Mouse (Mus musculus): ENCODE data around the gene Ptov1. TPM values are rescaled to one million over a fixed set of nuclear protein-coding genes. Genes with fewer than 3 reads are reported as not detected.

Ptov1 gene
- polyA plus RNA-seq, 1 experiment from 2014 or later, result 558 TPM

DNA sequence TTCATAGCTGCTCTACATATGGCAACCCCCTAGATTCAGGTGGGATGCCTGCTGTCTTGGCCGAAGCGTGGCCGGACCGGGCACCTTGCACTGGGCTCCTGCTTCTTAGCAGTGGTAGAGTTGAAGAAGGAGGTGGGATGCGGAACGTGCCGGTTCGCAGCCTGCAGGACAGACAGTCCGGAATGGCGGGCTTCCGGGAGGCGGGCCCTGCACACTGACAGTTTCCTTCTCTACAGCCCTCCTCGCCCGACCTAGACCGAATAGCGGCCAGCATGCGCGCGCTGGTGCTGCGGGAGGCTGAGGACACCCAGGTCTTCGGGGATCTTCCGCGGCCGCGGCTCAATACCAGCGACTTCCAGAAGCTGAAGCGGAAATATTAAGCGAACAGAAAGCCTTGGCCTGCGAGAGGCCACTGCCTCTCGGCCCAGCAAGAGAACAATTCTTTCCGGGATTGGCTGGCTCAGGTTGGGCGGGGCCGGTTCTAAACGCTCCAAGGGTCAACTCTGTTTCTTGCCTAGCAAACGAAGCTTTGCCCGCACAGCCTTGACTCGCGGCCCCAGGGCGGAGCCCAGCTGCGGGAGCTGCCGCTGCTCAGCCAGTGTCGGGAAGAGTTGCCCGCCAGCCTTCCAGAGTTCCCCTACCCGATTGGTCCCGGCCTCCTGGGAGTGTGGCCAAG, 15.1 kb downstream of the Ptov1 start:
- ATAC-seq, result peak; percentile 8; the same call in 1 of the 2 replicates
- Histone ChIP-seq H3K27me3 (no peaks in the 10 kb centered on the region), H3K9me3 (replicated peaks) (no peaks in the 10 kb centered on the region), H3K36me3 (ENCODE audit: poor library complexity, severe bottlenecking) (peaks cover 17% of the 10 kb centered on the region), H3K9ac (peak overlapping the region; percentile 78), H3K4me3 (peak overlapping the region; percentile 48), H3K27ac (peak overlapping the region; percentile 90), H3K4me1 (peaks cover 70% of the 10 kb centered on the region), H3K4me2 (peak overlapping the region; percentile 83)
- WGBS, result 1% methylated on average over 45 of the region's 45 CpGs

DNA sequence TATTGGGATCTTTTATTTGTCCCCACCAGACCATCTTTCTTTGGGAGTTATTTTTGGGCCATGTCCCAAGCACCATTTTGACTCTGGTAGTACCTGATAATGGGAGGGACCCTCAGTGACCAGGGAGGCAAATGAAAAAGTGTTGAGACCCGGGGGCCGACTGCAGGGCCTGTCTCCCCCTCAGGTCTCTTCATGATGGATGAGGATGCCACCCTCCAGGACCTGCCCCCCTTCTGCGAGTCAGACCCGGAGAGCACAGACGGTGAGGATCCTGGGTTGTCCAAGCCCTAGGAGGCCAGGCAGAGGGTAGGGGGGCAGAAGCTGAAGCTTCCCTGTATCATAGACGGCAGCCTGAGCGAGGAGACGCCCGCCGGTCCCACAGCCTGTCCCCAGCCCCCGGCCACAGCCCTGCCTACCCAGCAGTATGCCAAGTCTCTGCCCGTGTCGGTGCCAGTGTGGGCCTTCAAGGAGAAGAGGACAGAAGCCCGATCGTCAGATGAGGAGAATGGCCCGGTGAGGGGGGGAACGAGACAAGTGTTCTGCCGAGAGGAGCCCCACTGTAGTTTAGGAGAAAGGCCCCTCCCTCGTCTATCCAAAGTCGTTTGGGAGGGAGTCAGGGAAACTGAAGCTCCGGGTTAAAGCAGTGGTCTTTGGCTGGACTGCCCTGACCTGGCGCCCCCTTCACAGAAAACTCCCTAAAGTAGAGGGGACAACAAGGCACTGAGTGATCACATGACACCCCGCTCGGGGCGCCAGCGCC, 15.8 kb downstream of the Ptov1 start:
- peak overlapping the region; percentile 78 for H3K9ac ChIP-seq
- peaks cover 69% of the 10 kb centered on the region for H3K4me1 ChIP-seq
- H3K27ac ChIP-seq, result peak overlapping the region; percentile 90
- no peak for ATAC-seq
- peak overlapping the region; percentile 83 for H3K4me2 ChIP-seq
- peak overlapping the region; percentile 48 for H3K4me3 ChIP-seq
- no peaks in the 10 kb centered on the region for H3K9me3 ChIP-seq (replicated peaks)
- WGBS, result 32% methylated on average over 26 of the region's 26 CpGs
- H3K27me3 ChIP-seq, result no peaks in the 10 kb centered on the region
- H3K36me3 ChIP-seq (ENCODE audit: poor library complexity, severe bottlenecking), result peaks cover 15% of the 10 kb centered on the region

DNA sequence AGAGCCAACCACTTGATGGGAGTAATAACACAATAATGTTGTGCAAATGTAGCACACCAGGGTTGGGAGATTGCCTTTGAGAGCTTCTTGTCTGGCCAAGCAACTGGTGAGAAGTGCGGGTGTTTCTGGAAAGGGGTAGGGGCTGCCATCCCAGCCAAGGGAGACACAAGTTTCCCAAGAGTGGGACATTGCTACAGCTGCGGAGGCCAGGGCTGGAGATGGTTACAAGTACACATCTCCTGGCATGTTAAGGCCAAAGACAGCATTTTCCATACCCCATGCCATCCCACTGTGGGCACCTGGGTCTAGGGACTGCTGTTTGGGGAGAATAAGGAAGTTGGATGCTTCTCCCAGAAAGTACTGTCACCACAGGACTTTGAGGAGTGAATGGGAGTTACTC, 16.5 kb downstream of the Ptov1 start:
- Histone ChIP-seq H3K27ac (no peak overlapping the region), H3K36me3 (ENCODE audit: poor library complexity, severe bottlenecking) (peaks cover 15% of the 10 kb centered on the region), H3K4me2 (peak overlapping the region; percentile 83), H3K9me3 (replicated peaks) (no peaks in the 10 kb centered on the region), H3K4me3 (no peak overlapping the region), H3K4me1 (peaks cover 64% of the 10 kb centered on the region), H3K27me3 (no peaks in the 10 kb centered on the region), H3K9ac (0 out of 2 replicates have a peak overlapping the region, but pooled peaks have one; percentile 78)
- no peak for ATAC-seq
- WGBS, result 95% methylated on average over 2 of the region's 2 CpGs

DNA sequence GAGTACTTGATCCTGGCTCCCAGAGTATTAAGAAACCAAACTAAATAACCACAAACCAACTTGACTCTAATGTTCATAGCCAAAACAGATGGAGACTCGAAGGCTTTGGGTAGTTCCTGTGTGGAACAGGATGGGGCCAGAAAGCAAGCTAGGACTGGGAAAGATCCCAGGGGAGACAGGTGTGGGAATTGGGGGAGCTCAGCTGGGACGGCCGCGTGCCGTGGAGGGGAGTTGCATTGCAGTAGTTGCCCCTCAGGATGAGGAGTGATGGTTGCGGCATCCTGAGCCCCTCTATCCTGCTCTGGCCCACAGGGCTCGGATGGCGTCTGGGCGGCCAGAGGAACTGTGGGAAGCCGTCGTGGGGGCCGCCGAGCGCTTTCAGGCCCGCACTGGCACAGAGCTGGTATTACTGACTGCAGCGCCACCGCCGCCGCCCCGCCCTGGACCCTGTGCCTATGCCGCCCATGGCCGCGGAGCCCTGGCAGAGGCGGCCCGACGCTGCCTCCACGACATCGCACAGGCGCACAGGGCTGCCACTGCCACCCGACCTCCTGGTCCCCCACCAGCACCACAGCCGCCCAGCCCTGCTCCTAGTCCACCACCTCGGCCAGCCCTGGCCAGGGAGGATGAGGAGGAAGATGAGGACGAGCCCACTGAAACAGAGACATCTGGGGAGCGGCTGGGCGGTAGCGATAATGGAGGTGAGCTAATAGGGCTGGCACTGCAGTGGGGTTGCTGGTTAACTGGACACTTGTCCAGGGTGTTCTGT, 17.1 kb downstream of the Ptov1 start:
- WGBS, result 91% methylated on average over 36 of the region's 36 CpGs
- no peak overlapping the region for H3K9ac ChIP-seq

DNA sequence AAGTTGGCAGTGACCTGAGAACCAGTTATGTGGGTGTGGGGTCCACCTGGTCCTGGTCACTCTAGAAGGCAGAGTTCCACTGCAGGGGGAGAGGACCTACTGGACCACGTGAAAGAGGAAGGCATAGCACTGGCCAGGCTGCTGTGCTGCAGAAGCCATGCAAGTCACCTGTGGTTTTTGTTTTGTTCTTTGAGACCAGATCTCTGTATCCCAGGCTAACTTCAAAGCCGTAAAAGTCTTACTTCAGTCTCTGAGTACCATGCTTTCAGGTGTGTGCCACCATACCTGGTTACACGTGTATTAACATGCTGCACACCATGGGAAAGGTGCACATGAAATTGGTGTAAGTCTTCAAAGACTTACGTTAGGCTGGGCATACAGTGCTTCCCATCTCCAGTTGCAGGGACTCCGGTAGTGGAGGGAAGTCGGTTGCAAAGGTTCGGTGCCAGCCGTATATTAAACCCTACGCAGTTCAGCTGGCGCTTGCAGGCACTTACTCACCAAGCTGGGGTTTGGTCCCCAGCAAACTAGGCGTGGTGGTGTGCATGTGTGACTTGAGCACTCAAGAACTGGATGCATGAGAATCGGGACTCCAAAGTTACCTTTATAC, 17.9 kb downstream of the Ptov1 start:
- Histone ChIP-seq H3K9me3 (replicated peaks) (no peaks in the 10 kb centered on the region), H3K4me1 (peaks cover 65% of the 10 kb centered on the region), H3K4me3 (no peak overlapping the region), H3K36me3 (ENCODE audit: poor library complexity, severe bottlenecking) (peaks cover 16% of the 10 kb centered on the region), H3K27me3 (no peaks in the 10 kb centered on the region), H3K4me2 (peak overlapping the region; percentile 78; the same call in 1 of the 2 replicates), H3K27ac (no peak overlapping the region), H3K9ac (no peak overlapping the region)
- ATAC-seq, result no peak
- 93% methylated on average over 12 of the region's 12 CpGs for WGBS

More for the DNA sequence above, 17.1 kb downstream of the Ptov1 start:
- H3K4me2 ChIP-seq, result no peak overlapping the region
- H3K4me1 ChIP-seq, result peaks cover 64% of the 10 kb centered on the region
- no peak overlapping the region for H3K4me3 ChIP-seq
- no peaks in the 10 kb centered on the region for H3K27me3 ChIP-seq
- no peak for ATAC-seq
- H3K9me3 ChIP-seq (replicated peaks), result no peaks in the 10 kb centered on the region
- no peak overlapping the region for H3K27ac ChIP-seq
- peaks cover 15% of the 10 kb centered on the region for H3K36me3 ChIP-seq (ENCODE audit: poor library complexity, severe bottlenecking)

DNA sequence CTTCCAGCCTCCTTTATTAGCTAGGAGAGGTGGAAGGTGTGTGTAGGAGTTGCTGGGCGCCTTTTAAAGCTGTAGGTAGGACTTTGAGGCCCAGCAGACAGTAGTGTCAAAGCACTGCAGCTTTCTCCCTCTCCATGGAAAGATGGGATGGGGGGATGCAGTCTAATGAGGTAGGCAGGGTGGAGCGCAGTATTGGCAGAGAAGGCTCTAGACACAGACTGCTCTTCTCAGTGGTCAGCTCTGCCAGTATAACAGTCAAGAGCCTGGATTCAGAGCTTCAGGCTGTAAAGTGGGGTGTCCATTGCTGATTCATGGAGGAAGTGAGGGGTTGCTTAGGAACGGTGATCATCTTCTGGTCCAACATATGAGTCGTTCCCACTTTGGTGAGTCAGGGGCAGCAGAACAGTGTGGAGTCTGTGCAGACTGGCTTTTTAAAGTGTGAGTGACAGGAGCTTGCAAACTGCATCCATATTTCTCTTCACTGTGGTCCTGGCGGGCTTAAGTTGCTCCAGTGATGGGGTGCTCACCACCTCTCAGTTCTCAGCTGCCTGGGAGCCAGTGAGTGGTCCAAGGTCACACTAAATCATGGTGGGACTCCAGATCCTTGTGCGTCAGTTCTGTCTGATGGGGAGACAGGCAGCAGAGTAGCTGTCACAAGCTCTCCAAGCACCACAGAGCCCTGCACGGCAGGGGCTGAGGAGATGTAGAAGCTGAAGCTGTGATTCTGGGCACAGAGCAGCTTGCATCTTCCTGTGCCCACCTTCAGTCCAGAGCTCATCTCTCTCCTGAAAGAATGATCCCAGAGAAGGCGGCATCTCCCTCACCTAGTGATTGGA, 18.6 kb downstream of the Ptov1 start:
- no peaks in the 10 kb centered on the region for H3K27me3 ChIP-seq
- peaks cover 23% of the 10 kb centered on the region for H3K36me3 ChIP-seq (ENCODE audit: poor library complexity, severe bottlenecking)
- H3K4me2 ChIP-seq, result peak overlapping the region; percentile 78
- peak overlapping the region; percentile 81 for H3K4me3 ChIP-seq
- no peaks in the 10 kb centered on the region for H3K9me3 ChIP-seq (replicated peaks)
- H3K9ac ChIP-seq, result peak overlapping the region; percentile 83
- ATAC-seq, result no peak
- peak overlapping the region; percentile 98; the same call in 1 of the 2 replicates for H3K27ac ChIP-seq
- peaks cover 59% of the 10 kb centered on the region for H3K4me1 ChIP-seq
- WGBS, result 82% methylated on average over 8 of the region's 8 CpGs

DNA sequence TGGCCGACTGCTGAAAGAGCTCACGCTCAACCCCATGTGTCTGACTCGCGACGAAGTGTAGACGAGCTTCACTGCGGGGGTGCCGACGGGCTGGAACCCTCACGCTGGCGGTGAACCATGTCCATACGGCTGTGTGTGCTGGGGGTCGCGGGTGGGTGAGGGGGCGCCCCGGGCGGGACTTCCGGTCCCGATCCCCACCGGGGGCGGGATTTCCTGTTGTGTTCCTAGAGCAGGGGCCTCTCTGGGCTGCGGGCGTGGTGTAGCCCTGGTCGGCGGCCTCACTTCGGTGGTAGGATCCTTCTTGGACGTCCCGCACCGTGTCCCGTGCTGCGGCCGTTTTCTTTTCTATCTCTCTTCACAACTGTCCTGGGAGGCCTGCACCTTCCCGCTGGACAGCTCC, 19.4 kb downstream of the Ptov1 start:
- Histone ChIP-seq H3K4me1 (peaks cover 54% of the 10 kb centered on the region), H3K27me3 (no peaks in the 10 kb centered on the region), H3K4me3 (peak overlapping the region; percentile 81), H3K9ac (peak overlapping the region; percentile 83), H3K36me3 (ENCODE audit: poor library complexity, severe bottlenecking) (peaks cover 32% of the 10 kb centered on the region), H3K9me3 (replicated peaks) (no peaks in the 10 kb centered on the region), H3K27ac (peak overlapping the region; percentile 98), H3K4me2 (peak overlapping the region; percentile 78)
- peak; percentile 36 for ATAC-seq
- under 1% methylated on average over 33 of the region's 33 CpGs for WGBS

DNA sequence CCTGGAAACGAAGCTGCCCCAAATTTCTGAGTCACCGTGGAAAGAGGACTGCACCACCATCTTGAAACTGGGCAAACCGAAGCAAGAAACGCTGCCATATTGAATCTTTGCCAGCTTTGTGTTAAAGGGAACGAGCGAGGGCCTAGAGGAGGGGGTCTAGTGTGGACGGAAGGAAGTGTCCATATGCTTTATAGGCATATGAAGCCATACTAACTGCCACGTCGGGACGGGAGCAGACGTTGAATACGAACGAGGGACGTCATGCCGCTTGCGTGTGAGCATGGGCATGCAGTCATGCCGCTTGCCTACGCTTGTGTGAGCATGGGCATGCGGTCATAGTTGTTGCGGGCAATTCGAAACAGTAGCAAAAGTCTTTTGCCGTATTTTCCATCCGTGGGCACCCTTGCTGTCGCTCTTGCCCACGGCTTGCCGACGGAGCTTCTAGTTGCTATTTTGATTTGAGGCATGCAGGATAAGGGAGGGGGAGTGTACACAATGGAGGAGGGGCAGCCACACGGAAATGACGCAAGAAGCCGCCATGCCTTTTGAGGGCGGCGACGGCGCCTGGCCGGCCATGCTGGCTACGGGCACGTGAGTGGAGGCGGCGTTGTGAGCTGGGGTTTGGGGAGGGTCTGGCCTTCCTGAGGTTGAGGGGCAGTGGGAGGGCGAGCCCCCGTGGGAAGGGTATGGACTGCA, 20.0 kb downstream of the Ptov1 start:
- H3K4me2 ChIP-seq, result peak overlapping the region; percentile 78
- H3K9me3 ChIP-seq (replicated peaks), result no peaks in the 10 kb centered on the region
- peaks cover 38% of the 10 kb centered on the region for H3K36me3 ChIP-seq (ENCODE audit: poor library complexity, severe bottlenecking)
- H3K27ac ChIP-seq, result peak overlapping the region; percentile 98
- ATAC-seq, result peak; percentile 77
- peak overlapping the region; percentile 81 for H3K4me3 ChIP-seq
- WGBS, result under 1% methylated on average over 41 of the region's 41 CpGs
- H3K9ac ChIP-seq, result peak overlapping the region; percentile 83
- H3K4me1 ChIP-seq, result peaks cover 48% of the 10 kb centered on the region
- H3K27me3 ChIP-seq, result no peaks in the 10 kb centered on the region

DNA sequence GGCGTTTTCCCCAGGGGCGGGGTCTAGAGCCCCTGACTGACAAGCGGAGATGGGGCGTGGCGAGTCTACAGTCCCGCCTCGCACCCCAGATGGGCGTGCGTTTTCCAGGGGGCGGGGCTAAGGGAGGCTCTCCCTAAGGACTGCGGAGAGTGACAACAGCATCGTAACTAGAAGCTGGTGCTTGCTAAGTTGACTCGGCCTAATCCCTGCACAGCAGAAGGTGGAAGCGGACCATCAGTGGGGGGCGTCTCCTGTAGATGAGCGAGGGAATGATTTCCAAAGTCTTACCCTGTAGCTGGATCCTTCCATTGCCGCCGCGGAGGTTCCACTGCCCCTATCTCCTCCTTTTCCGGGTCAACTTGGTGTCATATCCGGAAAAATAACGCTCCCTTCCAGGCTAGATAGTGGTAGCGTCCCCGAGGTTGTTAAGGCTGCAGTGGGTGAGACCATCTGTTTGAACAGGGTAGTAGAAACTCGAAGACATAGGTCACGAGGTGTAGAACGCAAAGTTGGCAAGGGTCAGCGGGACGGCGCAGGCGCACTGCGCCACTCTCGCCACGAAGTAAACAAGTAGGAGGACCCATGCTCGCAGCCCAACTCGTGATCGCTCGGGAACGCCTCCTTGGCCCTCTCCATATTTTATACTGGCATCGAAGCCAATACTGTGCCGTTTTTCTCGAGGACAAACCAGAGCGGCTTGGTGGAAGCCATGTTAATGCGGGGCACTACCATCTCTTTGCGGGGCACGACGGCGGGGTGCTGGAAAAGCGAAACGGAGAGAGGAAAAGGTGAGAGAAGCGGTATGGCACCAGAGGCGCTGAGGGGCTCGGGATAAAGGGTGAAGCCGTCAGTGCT, 20.8 kb downstream of the Ptov1 start, which contains the start of the genes Akt1s1 and Tbc1d17:
Gene Akt1s1 (plus strand): TSS at position 431 of the 855 bp plus-strand sequence.
Gene Tbc1d17 (minus strand): TSS at position 519 of the 855 bp plus-strand sequence.
- Histone ChIP-seq H3K27ac (peak within 1 kb of the TSS; percentile 98), H3K36me3 (ENCODE audit: poor library complexity, severe bottlenecking) (peaks cover 45% of the 10 kb centered on the region), H3K9me3 (replicated peaks) (no peaks in the 10 kb centered on the region), H3K9ac (peak within 1 kb of the TSS; percentile 83), H3K27me3 (no peaks in the 10 kb centered on the region), H3K4me1 (peaks cover 40% of the 10 kb centered on the region), H3K4me3 (peak within 1 kb of the TSS; percentile 81), H3K4me2 (peak within 1 kb of the TSS; percentile 78)
- under 1% methylated on average over 54 of the region's 54 CpGs for WGBS
- peak; percentile 89 for ATAC-seq

DNA sequence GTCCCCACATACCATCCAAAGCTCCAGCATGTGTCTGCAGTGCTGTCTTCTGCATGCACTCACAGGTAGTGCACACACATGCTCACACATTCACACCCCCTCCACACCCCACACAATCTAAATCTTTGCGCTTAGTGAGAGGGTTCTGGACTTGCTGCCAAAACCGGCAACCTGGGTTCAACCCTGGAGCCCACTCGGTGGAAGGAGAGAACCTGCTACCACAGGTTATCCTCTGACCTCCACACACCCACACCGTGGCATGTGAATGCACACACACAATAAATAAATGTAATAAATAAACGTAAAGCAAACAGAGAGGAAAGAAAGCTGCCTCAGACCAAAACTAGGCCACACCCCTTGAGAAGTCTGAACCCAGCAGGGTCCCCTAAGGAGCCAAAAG, 21.8 kb downstream of the Ptov1 start:
- Histone ChIP-seq H3K36me3 (ENCODE audit: poor library complexity, severe bottlenecking) (peaks cover 49% of the 10 kb centered on the region), H3K4me3 (peak overlapping the region; percentile 81), H3K27ac (peak overlapping the region; percentile 98; the same call in 1 of the 2 replicates), H3K9ac (peak overlapping the region; percentile 65), H3K27me3 (no peaks in the 10 kb centered on the region), H3K4me2 (peak overlapping the region; percentile 78), H3K9me3 (replicated peaks) (no peaks in the 10 kb centered on the region), H3K4me1 (peaks cover 31% of the 10 kb centered on the region)
- 80% methylated on average over 5 of the region's 5 CpGs for WGBS
- ATAC-seq, result no peak

Data from forebrain, embryonic 13.5 days (tissue).